Mouse (Mus musculus): ENCODE measurements around the gene B230217C12Rik.
"Not testable (repeated sequence)": the region's sequence is repeated elsewhere in the genome, so short reads cannot be mapped to it uniquely, and the experiment has no call there.

B230217C12Rik gene

DNA sequence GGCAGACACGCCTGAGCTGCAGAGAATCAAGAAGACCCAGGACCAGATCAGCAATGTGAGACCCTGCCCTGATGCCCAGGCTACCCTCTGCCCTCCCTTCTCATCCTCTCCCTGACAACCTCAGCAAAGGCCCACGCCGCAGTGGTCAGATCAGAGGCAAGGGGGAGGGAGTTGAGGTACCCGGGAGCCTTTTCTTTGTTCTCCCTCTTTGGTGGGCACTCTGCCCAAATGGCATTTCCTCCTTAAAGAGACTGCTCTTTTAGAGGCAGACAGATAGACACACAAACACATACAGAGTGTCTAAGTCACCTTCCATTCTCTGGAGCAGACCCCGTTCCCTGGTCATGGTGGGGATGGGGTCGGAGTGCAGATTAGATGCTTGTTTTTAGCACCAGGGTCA, 15.7 kb upstream of the B230217C12Rik start:
- DNase-seq (ENCODE audit: low read depth, low spot score) = no peak

DNA sequence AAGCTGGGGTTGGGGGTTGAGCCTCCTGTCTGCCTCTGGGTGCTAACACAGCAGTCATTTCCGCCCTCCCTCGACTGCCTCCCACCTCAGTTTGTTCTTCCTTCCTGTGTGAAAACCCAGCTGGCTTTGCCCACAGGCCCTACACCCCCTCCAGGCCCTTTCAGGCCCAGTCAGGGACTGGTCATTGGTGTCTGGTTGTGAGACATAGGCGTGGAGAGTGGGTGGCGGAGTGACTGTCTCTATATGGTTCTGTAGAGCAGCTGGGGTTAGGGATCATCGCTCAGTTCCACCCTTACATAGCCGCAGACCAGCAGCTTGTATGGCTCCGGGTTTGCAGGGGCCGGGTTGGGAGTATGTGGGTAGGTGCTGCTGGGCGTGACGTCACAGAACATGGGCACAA, 15.3 kb upstream of the B230217C12Rik start:
- peak; percentile 77 for DNase-seq (ENCODE audit: low read depth, low spot score)

DNA sequence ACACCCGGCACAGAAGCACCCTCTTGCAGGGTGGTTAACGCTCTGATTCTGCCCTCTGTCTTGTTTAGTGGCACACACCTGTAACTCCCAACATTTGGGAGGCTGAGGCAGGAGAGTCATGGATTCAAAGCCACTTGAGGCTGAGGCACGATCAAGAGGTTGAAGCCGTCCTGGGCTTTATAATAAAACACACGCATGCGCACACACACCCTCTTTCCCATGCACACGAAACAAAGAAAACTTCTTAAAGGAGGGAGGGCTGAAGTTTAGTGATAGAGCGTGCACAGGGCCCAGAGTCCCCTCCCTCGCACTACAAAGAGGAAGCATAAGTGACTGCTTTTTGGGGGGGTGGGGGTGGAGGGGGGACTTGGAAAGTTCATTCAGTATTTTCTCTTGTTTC, 14.6 kb upstream of the B230217C12Rik start:
- peak; percentile 59 for DNase-seq (ENCODE audit: low read depth, low spot score)

DNA sequence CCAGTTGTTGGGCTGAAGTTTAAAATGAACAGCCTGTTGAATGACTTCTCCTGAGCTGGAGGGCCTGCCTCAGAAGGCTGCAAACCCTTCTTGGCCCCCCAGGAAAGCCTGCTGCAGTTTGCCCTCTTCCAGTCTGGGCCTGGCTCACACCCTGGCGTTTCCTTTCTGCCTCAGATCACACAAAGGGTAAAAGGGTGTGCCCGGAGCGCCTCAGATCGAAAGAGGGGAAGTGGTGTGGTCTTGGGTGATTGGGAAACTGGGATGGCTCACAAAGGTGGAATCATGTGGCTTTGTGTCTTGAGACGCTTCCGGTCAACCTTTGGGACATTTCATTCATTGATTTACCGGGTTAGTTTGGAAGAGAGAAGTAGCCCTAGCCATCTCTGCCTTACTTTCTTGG, 14.2 kb upstream of the B230217C12Rik start:
- no peak for DNase-seq (ENCODE audit: low read depth, low spot score)

DNA sequence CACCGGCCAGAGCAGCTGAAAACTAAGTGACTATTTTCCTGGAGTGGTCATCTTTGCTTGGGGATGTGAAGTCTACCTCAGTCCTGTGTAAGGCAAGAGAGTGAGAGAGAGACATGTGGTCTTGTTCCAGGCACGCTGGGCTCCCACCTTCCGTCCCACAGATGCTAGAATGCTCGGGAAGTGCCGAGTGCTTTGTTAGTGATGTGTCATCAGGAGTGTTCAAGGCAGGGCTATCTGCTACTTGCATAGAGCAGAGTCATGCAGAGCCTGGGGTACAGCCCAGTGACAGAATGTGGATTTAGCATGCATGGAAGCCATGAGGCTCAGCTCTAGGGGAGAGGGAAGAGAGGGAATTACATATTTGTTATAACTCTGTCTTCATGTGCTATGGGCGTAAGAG, 12.9 kb upstream of the B230217C12Rik start:
- DNase-seq (ENCODE audit: low read depth, low spot score) = no peak

DNA sequence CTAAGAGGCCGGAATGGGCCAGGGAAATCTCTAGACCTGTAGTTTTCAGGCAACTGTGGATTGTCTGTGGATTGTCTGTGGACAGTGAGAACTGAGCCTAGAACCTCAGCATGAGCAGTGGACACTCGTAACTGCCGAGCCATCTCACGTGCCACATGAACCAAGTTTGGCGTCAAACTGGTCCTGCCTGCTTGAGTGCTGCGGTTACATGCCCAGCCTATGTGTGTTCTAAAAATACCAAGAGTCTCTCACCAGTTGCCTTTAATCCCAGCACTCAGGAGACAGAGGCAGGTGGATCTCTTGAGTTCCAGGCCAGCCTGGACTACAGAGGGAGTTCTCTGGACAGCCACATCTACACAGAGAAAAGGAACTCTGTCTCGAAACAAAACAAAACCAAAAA, 11.2 kb upstream of the B230217C12Rik start:
- no peak for DNase-seq (ENCODE audit: low read depth, low spot score)

DNA sequence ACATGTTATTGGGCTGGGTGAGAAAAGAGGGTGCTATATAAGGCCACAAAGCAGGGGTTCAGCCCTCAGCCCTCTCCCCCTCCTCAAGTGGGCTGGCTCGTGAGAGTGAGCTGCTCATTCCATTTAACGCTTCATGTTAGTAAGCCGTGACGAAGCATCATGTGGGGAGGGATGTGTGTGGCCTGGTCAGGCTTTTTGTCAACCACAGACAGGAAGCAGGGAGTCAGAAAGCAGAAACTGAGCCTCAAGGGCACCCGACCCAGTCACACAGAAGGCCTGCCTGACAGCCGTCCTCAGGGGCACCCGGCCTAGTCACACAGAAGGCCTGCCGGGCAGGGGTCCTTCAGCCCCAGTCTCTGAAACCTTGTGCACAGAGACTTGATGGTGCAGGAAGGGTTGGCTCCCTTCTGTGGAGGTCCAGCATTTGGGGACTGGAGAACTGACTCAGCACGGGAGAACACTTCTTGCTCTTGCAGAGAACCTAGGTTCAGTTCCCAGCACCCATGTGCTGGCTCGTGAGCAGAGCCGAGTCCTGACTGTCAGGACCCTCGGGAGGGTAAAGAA, 10.6 kb upstream of the B230217C12Rik start:
- DNase-seq (ENCODE audit: low read depth, low spot score) = peak; percentile 47

DNA sequence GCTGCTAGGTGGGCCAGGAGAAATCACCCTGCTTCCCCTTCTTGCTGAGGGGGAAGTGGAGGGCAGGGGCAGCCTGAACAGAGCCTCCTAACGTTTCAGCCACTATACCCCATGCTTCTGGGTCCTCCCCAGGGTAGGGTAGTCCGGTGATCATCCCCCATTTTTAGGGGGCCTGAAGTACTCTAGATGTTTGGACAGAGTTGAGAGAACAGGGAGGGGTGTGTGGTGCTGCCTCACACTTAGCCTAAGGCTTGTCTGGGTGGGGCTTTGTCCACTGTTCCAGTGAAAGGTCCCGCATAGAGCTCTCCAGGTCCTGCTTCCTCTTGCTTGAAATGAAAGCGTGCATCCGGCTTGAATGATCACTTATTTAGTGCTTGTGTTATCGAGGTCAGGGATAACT, 10.1 kb upstream of the B230217C12Rik start:
- DNase-seq (ENCODE audit: low read depth, low spot score) = no peak

DNA sequence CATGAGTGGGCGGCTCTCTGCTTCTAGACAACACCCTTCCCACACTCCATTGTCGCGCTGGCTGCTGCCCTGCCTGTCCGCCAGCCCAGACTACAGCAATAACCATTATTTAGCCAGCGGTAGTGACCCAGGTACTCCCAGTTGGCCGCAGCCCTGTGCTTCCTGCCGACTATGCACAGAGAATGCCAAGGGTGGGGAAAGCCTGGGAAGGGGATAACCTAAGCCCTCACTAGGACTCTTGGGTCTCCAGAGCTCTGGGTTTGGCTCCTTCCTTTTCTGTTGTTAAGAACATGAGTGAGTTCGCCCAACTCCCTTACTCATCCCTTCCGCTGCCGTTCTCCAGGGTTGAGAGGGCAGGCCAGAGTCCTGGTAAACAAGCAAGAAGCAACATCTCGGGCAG, 8.6 kb upstream of the B230217C12Rik start:
- no peak for DNase-seq (ENCODE audit: low read depth, low spot score)

DNA sequence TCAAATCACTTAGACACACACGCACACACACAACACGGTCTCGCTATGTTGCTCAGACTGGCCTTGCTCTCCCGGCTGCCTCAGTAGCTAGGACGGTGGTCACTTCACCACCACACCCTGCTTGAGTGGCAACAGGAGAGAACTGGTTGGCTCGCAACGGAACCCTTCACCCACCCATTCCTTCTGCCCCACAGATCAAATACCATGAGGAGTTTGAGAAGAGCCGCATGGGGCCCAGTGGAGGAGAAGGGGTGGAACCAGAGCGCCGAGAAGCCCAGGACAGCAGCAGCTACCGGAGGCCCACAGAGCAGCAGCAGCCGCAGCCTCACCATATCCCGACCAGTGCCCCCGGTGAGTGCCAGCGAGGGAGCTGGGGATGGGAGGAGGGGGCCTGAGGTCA, 7.2 kb upstream of the B230217C12Rik start:
- DNase-seq (ENCODE audit: low read depth, low spot score) = no peak

DNA sequence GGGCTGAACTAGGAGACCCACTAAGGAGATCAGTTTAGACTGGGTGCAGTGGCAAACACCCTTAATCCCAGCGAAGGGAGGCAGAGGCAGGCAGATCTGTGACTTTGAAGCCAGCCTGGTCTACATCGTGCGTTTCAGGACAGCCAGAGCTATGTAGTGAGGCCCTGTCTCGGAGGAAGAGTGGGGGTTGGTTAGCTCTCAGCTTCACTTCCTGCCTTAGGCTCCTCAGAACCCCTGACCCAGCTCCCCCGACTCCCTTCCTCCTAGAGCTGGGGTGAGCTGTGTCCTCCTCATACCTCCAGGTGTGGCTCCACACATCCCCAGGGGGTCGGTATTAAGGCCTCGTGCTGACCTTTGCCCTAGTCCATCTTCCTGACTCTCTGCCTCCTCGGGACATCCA, 4.0 kb upstream of the B230217C12Rik start:
- DNase-seq (ENCODE audit: low read depth, low spot score) = peak; percentile 46

DNA sequence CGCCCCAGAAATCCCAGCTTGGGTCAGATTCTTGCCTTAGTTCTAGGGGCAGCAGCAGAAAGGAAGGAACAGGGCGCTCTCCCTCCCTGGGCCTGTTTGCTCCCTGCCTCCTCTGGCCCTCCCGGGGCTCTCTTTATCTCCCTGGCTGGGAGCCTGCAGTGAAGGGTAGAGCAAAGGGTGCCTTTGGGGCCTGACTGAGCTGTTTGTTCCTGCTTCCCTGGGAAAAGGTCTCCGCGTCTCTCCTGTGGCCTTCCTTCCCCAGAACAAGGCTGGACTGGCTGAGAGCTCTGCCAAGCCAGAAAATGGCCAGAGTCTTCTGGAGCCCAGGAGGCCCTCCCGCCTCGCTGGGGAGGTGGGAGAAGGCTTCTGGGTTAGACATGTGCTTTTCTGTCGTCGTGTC, 3.5 kb upstream of the B230217C12Rik start:
- not testable (repeated sequence) for DNase-seq (ENCODE audit: low read depth, low spot score)

DNA sequence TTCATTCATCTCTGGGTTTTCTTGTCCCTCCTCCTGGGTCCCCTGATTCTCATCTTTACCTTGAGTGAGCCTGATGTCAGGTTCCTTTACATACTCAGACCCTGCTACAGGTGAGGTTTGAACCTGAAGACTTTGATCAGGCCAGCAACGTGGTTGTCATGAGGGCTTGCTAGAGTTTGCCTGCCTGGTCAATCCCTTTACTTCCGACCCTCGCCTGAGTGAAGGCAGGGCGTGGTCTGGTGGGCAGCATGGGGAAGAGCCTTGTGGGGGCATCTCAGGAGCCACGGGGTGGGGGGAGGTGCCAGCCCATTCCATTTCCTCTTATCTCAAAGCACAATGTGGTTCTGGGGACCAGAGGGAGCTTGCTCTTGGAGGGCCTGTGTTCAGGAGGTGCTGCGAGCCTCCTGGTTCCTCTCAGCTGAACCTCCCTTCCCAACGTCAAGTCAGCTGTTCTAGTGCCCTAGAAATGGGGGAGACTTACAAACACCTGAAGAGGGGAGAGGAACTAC, 2.9 kb upstream of the B230217C12Rik start:
- DNase-seq (ENCODE audit: low read depth, low spot score) = no peak

DNA sequence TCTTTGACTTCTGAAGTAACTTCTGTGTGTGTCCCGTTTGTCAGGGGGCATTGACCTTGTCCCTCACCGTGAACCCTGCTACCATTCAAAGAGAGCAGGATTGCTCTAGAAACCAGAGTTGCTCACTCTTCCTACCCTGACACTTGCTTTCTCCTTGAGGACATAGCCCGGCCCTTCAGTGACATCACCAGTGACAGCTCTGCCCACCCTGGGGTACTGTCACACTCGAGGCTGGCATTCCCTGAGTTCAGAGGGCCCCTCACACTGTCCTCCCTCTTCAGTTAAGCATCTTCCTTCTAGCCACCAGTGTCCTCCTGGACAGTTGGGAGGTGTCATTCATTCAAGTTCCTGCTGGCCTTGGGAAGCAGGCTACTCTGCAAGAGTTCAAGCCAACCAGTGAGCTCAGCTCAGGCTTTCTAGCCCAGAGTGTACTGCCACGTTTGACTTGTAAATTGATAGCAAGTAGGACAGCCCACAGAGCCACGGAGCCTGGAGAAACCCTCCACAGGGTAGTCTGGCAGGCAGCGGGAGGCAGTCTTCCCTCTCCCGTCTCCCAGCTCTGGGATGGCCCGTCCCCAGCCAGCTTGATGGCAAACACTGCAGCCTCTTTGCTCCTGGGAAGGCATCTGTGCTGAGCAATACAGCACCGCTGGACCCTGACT, 1.7 kb upstream of the B230217C12Rik start:
- DNase-seq (ENCODE audit: low read depth, low spot score) = no peak

DNA sequence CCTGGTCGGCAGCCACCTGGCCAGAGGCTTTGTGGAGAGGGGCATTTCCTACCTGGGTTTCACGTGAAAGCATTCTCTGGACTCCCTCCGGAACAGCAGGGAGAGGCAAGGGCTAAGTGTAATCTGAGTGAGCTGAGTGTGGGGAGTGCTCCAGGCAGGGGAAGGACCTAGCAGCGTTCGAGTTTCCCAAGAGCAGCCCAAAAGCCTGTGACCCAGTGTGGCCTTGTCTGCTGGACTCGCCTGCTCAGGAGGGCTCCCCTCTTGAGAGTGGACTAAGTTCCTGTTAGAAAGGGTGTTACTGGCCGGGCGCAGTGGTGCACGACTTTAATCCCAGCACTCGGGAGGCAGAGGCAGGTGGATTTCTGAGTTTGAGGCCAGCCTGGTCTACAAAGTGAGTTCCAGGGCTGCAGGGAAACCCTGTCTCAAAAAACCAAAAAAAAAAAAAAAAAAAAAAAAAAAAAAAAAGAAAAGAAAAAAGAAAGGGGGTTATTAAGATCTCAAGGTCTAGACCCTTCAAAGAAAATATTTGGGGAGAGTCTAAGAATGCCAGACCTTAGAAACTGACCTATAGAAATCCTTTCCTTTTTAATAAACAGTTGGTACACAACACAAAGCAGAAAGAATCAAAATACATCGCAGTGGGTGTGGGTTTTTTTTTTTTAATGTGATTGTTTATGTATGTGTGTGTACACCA, 992 bp upstream of the B230217C12Rik start:
- DNase-seq (ENCODE audit: low read depth, low spot score) = no peak

DNA sequence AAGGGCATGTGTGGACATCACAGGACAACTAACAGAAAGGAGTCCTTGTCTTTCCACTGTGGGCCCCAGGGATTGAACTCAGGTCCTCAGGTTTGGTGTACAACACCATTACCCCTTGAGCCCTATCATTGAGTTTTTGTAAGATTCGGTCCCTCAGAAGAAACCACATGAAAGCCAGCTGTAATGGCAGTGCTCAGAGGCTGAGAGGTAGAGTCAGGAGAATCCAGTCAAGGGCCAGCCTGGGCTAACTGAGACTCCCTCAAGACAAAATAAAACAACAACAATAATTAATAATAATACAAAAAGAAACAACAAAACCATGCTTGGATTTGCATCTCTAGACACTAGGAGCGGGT, 467 bp upstream of the B230217C12Rik start:
- DNase-seq (ENCODE audit: low read depth, low spot score) = peak; percentile 44

DNA sequence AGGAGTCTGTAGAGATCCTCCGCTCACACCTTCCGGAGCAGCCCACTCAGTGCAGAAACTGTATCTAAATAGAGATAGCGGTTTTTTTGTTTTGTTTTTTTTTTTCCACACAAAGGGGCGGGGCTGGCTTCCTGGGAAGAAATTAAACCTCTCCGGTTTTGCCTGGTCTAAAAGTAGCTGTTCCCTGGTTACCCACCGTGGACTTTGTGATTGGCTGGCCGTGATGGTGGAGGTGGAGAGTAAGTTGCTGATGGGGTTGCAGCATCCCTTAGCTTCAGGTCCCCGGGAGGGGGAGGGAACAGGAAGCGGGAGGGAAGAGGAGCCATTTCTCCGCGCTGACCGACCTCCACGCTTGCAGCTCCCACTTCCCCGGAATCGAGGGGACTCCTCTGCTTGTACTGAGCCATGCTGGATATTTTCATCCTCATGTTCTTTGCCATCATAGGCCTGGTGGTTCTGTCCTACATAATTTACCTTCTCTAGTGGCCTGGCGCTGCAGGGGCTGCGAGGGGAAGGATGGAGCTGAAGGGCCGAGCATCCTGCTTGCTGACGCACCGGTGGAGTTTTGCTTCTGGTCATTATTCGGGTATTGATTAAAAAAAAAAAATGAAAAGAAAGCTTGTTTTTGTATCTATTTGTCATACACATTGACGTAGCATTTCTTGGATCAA, 546 bp downstream of the B230217C12Rik start:
- DNase-seq (ENCODE audit: low read depth, low spot score) = peak; percentile 59

DNA sequence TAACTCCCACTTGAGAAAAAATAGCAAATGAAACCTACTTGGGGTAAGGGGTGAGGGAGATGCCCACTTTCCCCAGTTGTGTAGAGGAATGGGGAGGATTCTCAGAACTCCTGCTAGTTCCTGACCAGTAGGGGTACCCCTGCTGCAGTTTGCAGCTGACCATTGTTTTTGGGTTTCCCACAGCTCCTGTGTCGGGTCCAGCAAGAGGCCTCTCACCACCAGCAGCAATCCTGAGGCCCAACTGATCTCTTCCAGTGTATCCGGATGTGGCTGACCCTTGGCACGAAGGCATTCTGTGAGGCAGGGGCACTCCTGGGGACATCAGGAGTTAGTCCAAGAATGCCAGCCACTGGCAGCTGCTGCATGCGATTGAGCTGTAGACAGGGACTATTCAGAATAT, 1.4 kb downstream of the B230217C12Rik start:
- no peak for DNase-seq (ENCODE audit: low read depth, low spot score)

DNA sequence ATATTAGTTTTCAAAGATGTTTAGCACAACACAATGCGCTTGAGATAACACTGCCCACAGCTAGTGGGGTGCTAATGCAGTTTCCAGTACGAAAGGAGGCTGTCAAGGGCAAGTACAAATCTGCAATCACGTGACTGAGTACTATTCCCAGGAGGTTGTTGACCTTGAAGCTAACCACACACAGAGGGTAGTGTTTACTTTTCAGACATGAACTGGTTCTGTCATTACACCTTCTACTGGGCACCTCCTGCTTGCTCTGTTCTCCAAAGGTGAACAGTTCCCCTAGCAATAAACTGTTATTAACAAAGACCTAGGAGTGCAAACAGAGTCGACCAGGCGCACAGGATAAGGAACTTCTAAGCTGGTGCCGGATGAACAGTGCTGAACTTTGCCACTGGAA, 9.8 kb downstream of the B230217C12Rik start:
- no peak for DNase-seq (ENCODE audit: low read depth, low spot score)

DNA sequence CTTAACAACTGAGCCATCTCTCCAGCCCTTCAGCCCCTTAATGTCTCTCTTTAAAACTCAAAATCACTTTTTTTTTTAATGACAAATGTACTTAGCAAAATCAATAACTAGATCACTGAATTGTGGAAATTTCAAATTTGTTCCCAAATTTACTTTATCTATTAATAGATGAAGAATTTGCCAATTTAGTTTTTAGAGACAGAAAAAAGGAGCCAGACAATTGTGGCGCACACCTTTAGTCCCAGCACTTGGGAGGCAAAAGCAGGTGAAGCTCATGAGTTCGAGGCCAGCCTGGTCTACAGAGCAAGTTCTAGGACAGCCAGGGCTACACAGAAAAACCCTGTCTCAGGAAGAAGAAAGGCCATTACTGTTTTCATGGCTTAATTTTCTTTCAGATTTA, 11.0 kb downstream of the B230217C12Rik start:
- no peak for DNase-seq (ENCODE audit: low read depth, low spot score)

DNA sequence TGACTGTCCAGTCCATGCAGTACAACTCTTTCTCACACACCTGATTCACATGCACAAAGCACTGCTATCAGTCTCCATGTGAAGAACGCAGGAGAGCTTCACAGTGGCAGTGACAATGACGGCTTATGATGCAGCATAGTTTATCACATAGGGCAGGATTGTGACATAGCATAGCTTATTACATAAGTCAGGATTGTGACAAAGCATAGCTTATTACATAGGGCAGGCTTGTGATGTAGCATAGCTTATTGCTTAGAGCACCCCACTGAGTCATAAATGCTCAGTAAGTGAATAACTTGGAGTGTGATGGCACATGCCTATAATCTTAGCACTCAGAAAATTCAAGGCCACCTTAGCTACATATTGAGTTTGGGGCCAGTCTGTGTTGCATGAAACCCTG, 14.9 kb downstream of the B230217C12Rik start:
- no peak for DNase-seq (ENCODE audit: low read depth, low spot score)

DNA sequence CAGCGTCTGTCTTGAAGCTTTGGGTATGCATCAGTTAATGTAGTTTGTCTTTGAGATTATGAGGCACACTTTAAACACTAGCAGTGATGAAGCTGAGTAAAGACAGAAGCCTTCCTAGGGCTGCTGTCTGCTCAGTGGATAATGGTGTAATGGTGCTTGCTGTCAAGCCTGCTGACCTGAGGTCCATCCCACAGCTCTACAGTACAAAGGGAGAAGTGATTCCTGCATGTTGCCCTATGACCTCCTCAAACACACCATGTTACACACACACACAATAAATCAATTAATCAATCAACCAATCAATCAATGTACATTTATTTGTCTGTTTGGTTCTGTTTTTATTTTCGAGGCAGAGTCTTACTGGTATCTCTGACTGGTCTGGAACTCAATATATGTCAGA, 21.6 kb downstream of the B230217C12Rik start:
- DNase-seq (ENCODE audit: low read depth, low spot score) = no peak

DNA sequence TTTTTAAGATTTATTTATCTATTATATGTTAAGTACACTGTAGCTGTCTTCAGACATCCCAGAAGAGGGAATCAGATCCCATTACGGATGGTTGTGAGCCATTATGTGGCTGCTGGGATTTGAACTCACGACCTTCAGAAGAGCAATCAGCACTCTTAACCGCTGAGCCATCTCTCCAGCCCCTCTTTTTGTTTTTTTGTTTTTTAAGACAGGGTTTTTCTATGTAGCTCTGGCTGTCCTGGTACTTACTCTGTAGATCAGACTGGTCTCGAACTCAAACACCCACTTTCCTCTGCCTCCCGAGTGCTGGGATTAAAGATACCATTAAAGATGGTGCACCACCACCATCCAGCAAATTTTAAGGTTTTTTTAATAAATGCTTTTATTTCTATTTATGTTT, 24.8 kb downstream of the B230217C12Rik start:
- DNase-seq (ENCODE audit: low read depth, low spot score) = no peak

Measured in CD4-positive, CD25-positive, alpha-beta regulatory T cell, adult 2 months (primary cell).